Mouse (Mus musculus): ENCODE results near the gene Odf4.

DNA sequence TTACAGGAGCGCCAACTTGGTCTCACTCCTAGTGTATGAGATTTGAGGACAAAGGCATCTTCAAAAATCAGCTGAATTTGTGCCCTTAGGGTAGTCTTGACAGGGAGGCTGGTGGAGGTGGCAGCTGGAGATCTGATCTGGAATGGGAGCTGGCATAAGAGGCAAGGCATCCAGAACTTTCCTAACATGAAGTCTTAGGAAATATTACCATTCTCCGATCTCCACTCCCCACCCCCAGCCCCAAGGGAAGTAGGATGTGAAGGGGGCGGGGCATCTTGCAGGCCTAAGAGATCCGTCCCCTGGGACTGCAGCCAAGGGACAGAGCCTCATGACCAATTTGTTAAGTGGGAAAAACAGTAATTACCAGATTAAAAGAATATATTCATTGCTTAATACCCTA, 43.4 kb upstream of the Odf4 start:
- TF ChIP-seq POLR2A (IDR thresholded peaks at IDR 0.05; ENCODE audit: borderline replicate concordance, extremely low read depth, insufficient read depth, insufficient read length, poor library complexity, severe bottlenecking) (no peak), CTCF (IDR thresholded peaks at IDR 0.05; ENCODE audit: borderline replicate concordance, extremely low read depth, insufficient read depth, insufficient read length) (no peak)
